Mouse (Mus musculus) G1E (cell line): ENCODE data around the gene Ppm1l. TPM values are rescaled to one million over a fixed set of nuclear protein-coding genes. Genes with fewer than 3 reads are reported as not detected.
A peak's percentile ranks its signal among the peaks of the same experiment; 100 is the strongest.

ENCODE experiments used
- ATAC-seq: 2 replicates; pipeline ENCODE4 v1.8.0; 2016; ENCODE audit warnings: mild to moderate bottlenecking; ENCODE audit not compliant: insufficient number of reproducible peaks, poor library complexity, low FRiP score, severe bottlenecking; ENCODE audit errors: extremely low read depth
- DNase-seq: peaks from one replicate; pipeline ENCODE4 v3.0.0; 2012; ENCODE audit warnings: low spot score
- H3K27me3 ChIP-seq: 2 replicates; pipeline ENCODE4 v1.6.1; 2012; ENCODE audit warnings: mild to moderate bottlenecking, low read length, inconsistent platforms; ENCODE audit not compliant: insufficient read depth
- H3K36me3 ChIP-seq: replicated peaks from 2 replicates; pipeline ENCODE3; 2012; ENCODE audit warnings: mild to moderate bottlenecking, inconsistent platforms
- H3K4me1 ChIP-seq: 2 replicates; pipeline ENCODE4 v1.6.1; 2012; ENCODE audit warnings: low read depth, low read length, inconsistent platforms, mixed read lengths; ENCODE audit not compliant: insufficient read depth
- H3K4me3 ChIP-seq: 2 replicates; pipeline ENCODE4 v1.5.1; 2012; ENCODE audit warnings: low read depth, mild to moderate bottlenecking, inconsistent platforms, low read length, moderate library complexity, mixed read lengths
- H3K9me3 ChIP-seq: replicated peaks from 2 replicates; pipeline ENCODE4 v1.6.1; 2012; ENCODE audit warnings: inconsistent platforms
- CTCF ChIP-seq: IDR thresholded peaks from 2 replicates; pipeline ENCODE4 v1.5.1; 2012; ENCODE audit warnings: low read depth, low read length, inconsistent platforms, mixed read lengths
- GATA1 ChIP-seq: IDR thresholded peaks from 2 replicates; pipeline ENCODE4 v1.6.1; 2012; ENCODE audit warnings: borderline replicate concordance, low read length, inconsistent platforms, mixed read lengths
- GATA2 ChIP-seq: IDR thresholded peaks from 2 replicates; pipeline ENCODE4 v1.6.1; 2012; ENCODE audit warnings: low read depth, low read length, inconsistent platforms, borderline replicate concordance
- POLR2AphosphoS5 ChIP-seq: IDR thresholded peaks from 2 replicates; pipeline ENCODE4 v1.6.1; 2012; ENCODE audit warnings: low read depth, low read length, inconsistent platforms; ENCODE audit not compliant: insufficient replicate concordance
- TAL1 ChIP-seq: conservative IDR thresholded peaks from 2 replicates; pipeline ENCODE4 v1.6.1; 2012; ENCODE audit warnings: low read depth, low read length, inconsistent platforms, mixed read lengths
- polyA plus RNA-seq: library from polyadenylated mRNA; stranded (reverse); fragments of >175 nt; gene quantifications from 2 replicates; pipeline ENCODE4 v1.2.3, GENCODE M21; 2012
- total RNA-seq, 2 experiments: library from RNA; stranded (forward) in 1 of 2; stranded (reverse) in 1 of 2; fragments of 200-1000 nt in 1 of 2; fragments of >200 nt in 1 of 2; fragmentation: Nextera tagmentation in 1 of 2; gene quantifications; 2 replicates each; pipeline ENCODE4 v1.2.3; 2014 to 2017

The Ppm1l gene
- total and polyA plus RNA-seq, 3 experiments = 1.5 to 16.6 (median 5.6) TPM

DNA sequence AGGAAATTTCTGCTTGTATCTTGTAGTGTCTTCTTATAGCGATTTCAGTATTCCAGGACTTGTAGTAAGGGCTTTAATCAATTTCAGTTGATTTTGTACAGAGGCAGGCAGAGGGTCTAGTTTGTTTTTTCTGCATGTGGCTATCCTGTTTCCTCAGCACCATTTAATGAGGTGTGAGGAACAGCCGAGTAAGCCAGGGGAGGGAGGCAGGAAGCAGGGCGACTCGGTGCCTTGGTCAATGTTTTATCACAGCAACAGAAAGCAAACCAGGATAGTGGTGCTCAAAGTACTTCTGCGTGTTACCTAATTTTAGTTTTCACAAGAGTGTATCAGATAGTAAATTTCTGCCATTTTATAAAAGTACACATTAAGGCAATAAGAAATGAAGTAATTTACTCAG lies 13.2 kb downstream of the Ppm1l start:
- Histone ChIP-seq H3K4me3 (no peak overlapping the region), H3K9me3 (no peaks in the 10 kb centered on the region), H3K27me3 (no peaks in the 10 kb centered on the region), H3K36me3 (peaks cover 11% of the 10 kb centered on the region), H3K4me1 (peaks cover 12% of the 10 kb centered on the region; the same call in 1 of the 2 replicates)
- DNase-seq (no peak), ATAC-seq (no peak)
- TF ChIP-seq CTCF (no peak), GATA2 (no peak)

DNA sequence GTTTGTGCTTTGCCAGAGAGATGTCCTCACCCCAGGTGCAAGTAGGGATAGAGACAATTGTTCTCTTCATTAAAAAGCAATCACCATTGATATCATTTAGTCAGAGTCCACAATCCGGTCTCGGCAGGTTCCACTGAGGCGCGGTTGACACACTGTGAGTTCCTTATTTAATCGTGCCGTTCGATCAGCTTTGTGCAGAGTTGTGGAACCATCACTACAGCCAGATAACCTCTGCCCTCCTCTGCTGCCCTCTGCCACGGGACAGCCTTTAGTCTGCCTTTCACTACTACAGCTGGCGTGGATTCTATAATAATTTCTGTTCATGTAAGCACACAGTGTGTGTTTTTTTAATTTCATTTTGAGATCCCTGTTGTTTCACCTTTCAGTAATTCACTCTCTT lies 17.2 kb downstream of the Ppm1l start:
- DNase-seq (no peak), ATAC-seq (no peak)
- H3K9me3 ChIP-seq = no peaks in the 10 kb centered on the region
- H3K27me3 ChIP-seq = no peaks in the 10 kb centered on the region
- peaks cover 21% of the 10 kb centered on the region for H3K4me1 ChIP-seq
- TF ChIP-seq CTCF (no peak), POLR2AphosphoS5 (no peak), GATA2 (no peak), TAL1 (no peak), GATA1 (no peak)
- H3K36me3 ChIP-seq = peaks cover 4% of the 10 kb centered on the region
- H3K4me3 ChIP-seq = no peak overlapping the region

DNA sequence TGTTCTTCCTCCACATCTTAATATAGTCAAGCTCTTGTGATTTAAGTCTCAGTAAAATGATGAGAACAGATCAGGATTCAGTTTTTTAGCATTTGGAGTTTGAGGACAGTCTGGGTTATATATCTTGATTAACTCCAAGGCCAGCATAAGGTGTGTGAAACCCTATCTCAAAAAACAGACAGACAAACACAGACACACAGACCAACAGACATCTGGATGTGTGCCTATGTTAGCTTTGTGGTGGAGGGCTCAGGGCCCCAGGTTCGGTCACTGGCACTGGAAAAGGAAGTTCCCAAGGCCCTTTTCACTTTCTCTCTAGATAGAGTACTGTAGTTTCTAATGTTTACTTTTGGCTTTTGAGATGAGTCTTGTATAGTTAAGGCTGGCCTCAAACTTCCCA lies 23.8 kb downstream of the Ppm1l start:
- ATAC-seq = peak; percentile 32
- Histone ChIP-seq H3K4me3 (no peak overlapping the region), H3K9me3 (no peaks in the 10 kb centered on the region), H3K27me3 (no peaks in the 10 kb centered on the region), H3K36me3 (peaks cover 4% of the 10 kb centered on the region), H3K4me1 (peaks cover 47% of the 10 kb centered on the region)
- DNase-seq = no peak
- peak; percentile 29; the same call in 1 of the 2 replicates for TF ChIP-seq TAL1
- no peak for TF ChIP-seq GATA2

DNA sequence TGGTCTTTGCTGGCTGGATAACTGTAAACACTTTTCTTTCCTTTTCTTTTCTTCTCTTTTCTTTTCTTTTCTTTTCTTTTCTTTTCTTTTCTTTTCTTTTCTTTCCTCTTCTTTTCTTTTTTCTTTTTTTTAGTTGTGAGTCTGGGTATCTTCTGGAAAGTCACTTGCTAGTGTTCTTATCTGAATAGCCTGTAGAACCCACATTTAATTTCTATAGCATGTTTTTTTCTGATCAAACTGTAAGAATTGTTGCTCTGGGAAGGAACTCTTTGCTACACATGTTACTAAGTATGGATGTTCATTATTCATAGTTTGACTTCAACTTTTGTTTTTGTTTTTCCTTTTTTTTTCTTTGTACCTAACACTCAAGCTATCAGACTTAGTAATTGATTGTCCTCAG lies 24.3 kb downstream of the Ppm1l start:
- Histone ChIP-seq H3K9me3 (no peaks in the 10 kb centered on the region), H3K36me3 (peaks cover 4% of the 10 kb centered on the region), H3K27me3 (no peaks in the 10 kb centered on the region), H3K4me3 (no peak overlapping the region), H3K4me1 (peaks cover 47% of the 10 kb centered on the region)
- ATAC-seq = no peak
- TF ChIP-seq GATA2 (no peak), GATA1 (no peak), TAL1 (no peak), CTCF (no peak), POLR2AphosphoS5 (no peak)
- DNase-seq = no peak

DNA sequence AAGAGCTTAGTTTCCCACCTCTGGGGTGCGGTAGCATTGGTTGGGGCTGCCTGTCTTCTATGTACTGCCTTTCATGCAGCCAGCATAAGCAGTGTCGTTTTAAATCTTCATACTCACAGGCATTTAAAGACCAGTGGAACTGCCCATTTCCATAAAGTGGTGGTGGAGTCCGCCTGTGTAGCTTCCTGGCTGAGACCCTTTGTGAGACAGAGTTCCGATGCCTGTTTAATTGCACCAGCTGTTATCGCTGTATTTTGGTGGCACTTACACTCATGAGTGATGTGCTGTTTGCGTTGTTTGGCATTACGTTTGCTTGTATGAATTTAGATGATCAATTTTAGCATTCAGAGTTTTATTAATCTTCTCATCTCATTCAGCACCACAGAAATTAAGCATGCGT lies 24.9 kb downstream of the Ppm1l start:
- peaks cover 47% of the 10 kb centered on the region for H3K4me1 ChIP-seq
- no peaks in the 10 kb centered on the region for H3K9me3 ChIP-seq
- peaks cover 4% of the 10 kb centered on the region for H3K36me3 ChIP-seq
- TF ChIP-seq GATA2 (no peak), CTCF (no peak), POLR2AphosphoS5 (no peak), GATA1 (no peak), TAL1 (no peak)
- no peaks in the 10 kb centered on the region for H3K27me3 ChIP-seq
- H3K4me3 ChIP-seq = no peak overlapping the region
- no peak for DNase-seq
- ATAC-seq = no peak

DNA sequence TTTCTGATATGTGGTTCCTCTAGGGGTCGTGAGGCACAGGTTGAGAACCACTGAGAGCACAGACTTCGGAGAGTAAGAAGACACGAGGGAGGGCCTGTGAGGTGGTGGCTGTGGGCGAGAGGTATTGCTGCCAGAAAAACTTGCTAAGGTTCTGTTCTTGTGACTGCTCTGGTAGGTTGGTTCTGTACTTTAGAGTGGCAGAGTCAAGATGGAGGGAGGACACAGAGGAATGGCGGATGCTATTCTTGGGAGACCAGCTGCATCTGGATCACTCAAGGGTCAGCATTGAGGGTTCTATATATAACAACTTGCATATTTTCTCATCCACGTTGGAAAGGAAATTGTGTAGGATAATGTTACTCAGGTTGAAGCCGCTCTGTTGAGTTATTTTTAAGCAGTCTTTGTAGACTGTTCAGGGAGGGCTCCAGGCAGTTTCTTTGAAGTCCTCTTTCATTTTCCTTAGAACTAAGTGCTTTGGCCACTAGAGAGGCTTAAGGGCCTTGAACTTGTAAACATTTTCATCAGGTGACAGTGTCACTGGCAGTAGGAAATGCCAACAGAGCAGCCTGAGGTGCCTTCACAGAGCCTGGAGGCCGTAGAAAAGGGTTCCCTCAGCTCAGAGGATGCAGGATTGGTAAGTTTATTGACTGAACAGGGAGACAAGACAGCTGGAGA lies 25.7 kb downstream of the Ppm1l start:
- no peak for TF ChIP-seq GATA2
- no peak for TF ChIP-seq TAL1
- no peak for TF ChIP-seq GATA1
- TF ChIP-seq CTCF = no peak
- no peak for TF ChIP-seq POLR2AphosphoS5
- Histone ChIP-seq H3K4me1 (peaks cover 47% of the 10 kb centered on the region), H3K36me3 (peaks cover 2% of the 10 kb centered on the region), H3K4me3 (no peak overlapping the region), H3K27me3 (no peaks in the 10 kb centered on the region), H3K9me3 (no peaks in the 10 kb centered on the region)
- ATAC-seq (no peak), DNase-seq (no peak)

DNA sequence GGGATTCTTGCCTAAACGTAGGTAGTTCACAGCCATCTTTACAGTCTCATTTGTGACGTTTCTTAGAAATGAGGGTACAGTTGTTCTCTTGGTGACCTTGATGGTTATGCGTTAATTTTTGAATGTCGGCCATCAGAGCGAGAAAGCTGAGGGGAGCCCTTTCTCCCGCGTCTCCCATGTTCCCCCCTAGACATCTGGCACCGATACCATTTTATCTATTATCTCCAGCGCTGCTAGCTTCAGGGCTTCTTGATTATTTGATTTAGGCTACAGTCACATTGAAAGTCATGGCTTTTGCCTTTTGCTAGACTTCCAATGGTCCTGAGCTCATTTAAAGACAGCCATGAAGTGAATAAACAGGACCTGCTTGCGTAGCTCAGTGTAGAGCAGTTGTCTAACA lies 26.5 kb downstream of the Ppm1l start:
- no peak for ATAC-seq

More for the DNA sequence above, 26.5 kb downstream of the Ppm1l start:
- H3K4me3 ChIP-seq = no peak overlapping the region
- no peaks in the 10 kb centered on the region; the same call in 1 of the 2 replicates for H3K27me3 ChIP-seq
- peaks cover 44% of the 10 kb centered on the region for H3K4me1 ChIP-seq
- peaks cover 2% of the 10 kb centered on the region for H3K36me3 ChIP-seq
- TF ChIP-seq CTCF = no peak
- TF ChIP-seq GATA1 = no peak
- no peak for TF ChIP-seq GATA2
- TF ChIP-seq TAL1 = no peak
- TF ChIP-seq POLR2AphosphoS5 = no peak
- no peak for DNase-seq
- no peaks in the 10 kb centered on the region for H3K9me3 ChIP-seq
